Mouse (Mus musculus): Measurements from ENCODE around the gene Cfi. TPM values are rescaled to one million over a fixed set of nuclear protein-coding genes. Genes with fewer than 3 reads are reported as not detected.

Gene Cfi
- polyA plus RNA-seq, 2 experiments, result 90.4 to 153 TPM

GRCm38 (mm10) chr3:129831035-129831568 is 4.6 kb upstream of the Cfi start, which contains the start of gene Gar1:
TSS of gene Gar1 (minus strand) at chr3:129831396.
- peak within 1 kb of the TSS; percentile 62 for H3K9ac ChIP-seq (replicated peaks)
- H3K4me2 ChIP-seq (ENCODE audit: low read depth), result peak within 1 kb of the TSS; percentile 83
- H3K36me3 ChIP-seq (replicated peaks; ENCODE audit: control insufficient read depth, insufficient read depth, low read depth), result peaks cover 6% of the 10 kb centered on the region
- peak within 1 kb of the TSS; percentile 63 for H3K27ac ChIP-seq
- DNase-seq (ENCODE audit: low read depth in 3 of 3, low spot score in 3 of 3), result peak; percentile 94 to 95 (median 94)
- H3K27me3 ChIP-seq (ENCODE audit: control insufficient read depth, insufficient read depth, low read length), result no peaks in the 10 kb centered on the region
- no peak for TF ChIP-seq CTCF (IDR thresholded peaks at IDR 0.05; ENCODE audit: low read depth)
- 0 out of 2 replicates have a peak, but pooled peaks have one; percentile 31 for TF ChIP-seq EP300 (IDR thresholded peaks at IDR 0.05; ENCODE audit: low read depth)
- ATAC-seq (ENCODE audit: insufficient read depth), result peak; percentile 91
- WGBS (ENCODE audit: insufficient replicate concordance), result under 1% methylated on average over 60 of the region's 60 CpGs
- no peaks in the 10 kb centered on the region for H3K9me3 ChIP-seq (ENCODE audit: control insufficient read depth, low read length)
- H3K4me1 ChIP-seq (replicated peaks; ENCODE audit: control insufficient read depth in 2 of 2, insufficient read depth in 2 of 2, low read length in 1 of 2), result peaks cover 8 to 16% of the 10 kb centered on the region in 2 experiments
- peak within 1 kb of the TSS; percentile 78 to 86 for H3K4me3 ChIP-seq (ENCODE audit: insufficient read depth in 1 of 2, low read depth in 2 of 2, low read length in 2 of 2)

- TF ChIP-seq CTCF (IDR thresholded peaks at IDR 0.05; ENCODE audit: low read depth) (no peak), EP300 (IDR thresholded peaks at IDR 0.05; ENCODE audit: low read depth) (no peak)
- no peak overlapping the region for H3K27ac ChIP-seq
- H3K4me3 ChIP-seq (ENCODE audit: insufficient read depth in 1 of 2, low read depth in 2 of 2, low read length in 2 of 2), result no peak overlapping the region; a peak in 1 of 4 replicates
- 22% methylated on average over 11 of the region's 11 CpGs for WGBS (ENCODE audit: insufficient replicate concordance)
- peaks cover 0 to 7% of the 10 kb centered on the region in 2 experiments; a peak in 2 of 4 replicates for H3K4me1 ChIP-seq (replicated peaks; ENCODE audit: control insufficient read depth in 2 of 2, insufficient read depth in 2 of 2, low read length in 1 of 2)
- H3K9ac ChIP-seq (replicated peaks), result no peak overlapping the region
- ATAC-seq (ENCODE audit: insufficient read depth), result peak; percentile 25; the same call in 1 of the 2 replicates
- no peaks in the 10 kb centered on the region for H3K36me3 ChIP-seq (replicated peaks; ENCODE audit: control insufficient read depth, insufficient read depth, low read depth)
- peak overlapping the region; percentile 46 for H3K4me2 ChIP-seq (ENCODE audit: low read depth)
- no peaks in the 10 kb centered on the region for H3K27me3 ChIP-seq (ENCODE audit: control insufficient read depth, insufficient read depth, low read length)
- peak in 1 of 3 experiments; percentile 5 for DNase-seq (ENCODE audit: low read depth in 3 of 3, low spot score in 3 of 3)
- no peaks in the 10 kb centered on the region for H3K9me3 ChIP-seq (ENCODE audit: control insufficient read depth, low read length)
These were observed 490 bp downstream of the Cfi start for GRCm38 (mm10) chr3:129836051-129836697.

GRCm38 (mm10) chr3:129836965-129837364 is 1.3 kb downstream of the Cfi start:
- H3K4me3 ChIP-seq (ENCODE audit: insufficient read depth in 1 of 2, low read depth in 2 of 2, low read length in 2 of 2), result peak overlapping the region; percentile 21 to 27; a peak in 3 of 4 replicates
- H3K36me3 ChIP-seq (replicated peaks; ENCODE audit: control insufficient read depth, insufficient read depth, low read depth), result no peaks in the 10 kb centered on the region
- DNase-seq (ENCODE audit: low read depth in 3 of 3, low spot score in 3 of 3), result no peak
- TF ChIP-seq EP300 (IDR thresholded peaks at IDR 0.05; ENCODE audit: low read depth) (no peak), CTCF (IDR thresholded peaks at IDR 0.05; ENCODE audit: low read depth) (no peak)
- no peak for ATAC-seq (ENCODE audit: insufficient read depth)
- peaks cover 0 to 7% of the 10 kb centered on the region in 2 experiments; a peak in 2 of 4 replicates for H3K4me1 ChIP-seq (replicated peaks; ENCODE audit: control insufficient read depth in 2 of 2, insufficient read depth in 2 of 2, low read length in 1 of 2)
- WGBS (ENCODE audit: insufficient replicate concordance), result 54% methylated on average over 6 of the region's 6 CpGs
- H3K27me3 ChIP-seq (ENCODE audit: control insufficient read depth, insufficient read depth, low read length), result no peaks in the 10 kb centered on the region
- no peak overlapping the region for H3K9ac ChIP-seq (replicated peaks)
- H3K4me2 ChIP-seq (ENCODE audit: low read depth), result no peak overlapping the region
- H3K9me3 ChIP-seq (ENCODE audit: control insufficient read depth, low read length), result no peaks in the 10 kb centered on the region
- H3K27ac ChIP-seq, result no peak overlapping the region

GRCm38 (mm10) chr3:129838017-129838416 is 2.3 kb downstream of the Cfi start:
- no peak overlapping the region for H3K27ac ChIP-seq
- H3K27me3 ChIP-seq (ENCODE audit: control insufficient read depth, insufficient read depth, low read length), result no peaks in the 10 kb centered on the region
- no peak overlapping the region for H3K9ac ChIP-seq (replicated peaks)
- peak overlapping the region; percentile 25 for H3K4me2 ChIP-seq (ENCODE audit: low read depth)
- H3K4me3 ChIP-seq (ENCODE audit: insufficient read depth in 1 of 2, low read depth in 2 of 2, low read length in 2 of 2), result peak overlapping the region; percentile 14 to 27; a peak in 2 of 4 replicates
- TF ChIP-seq CTCF (IDR thresholded peaks at IDR 0.05; ENCODE audit: low read depth), result no peak
- DNase-seq (ENCODE audit: low read depth in 3 of 3, low spot score in 3 of 3), result no peak
- H3K36me3 ChIP-seq (replicated peaks; ENCODE audit: control insufficient read depth, insufficient read depth, low read depth), result no peaks in the 10 kb centered on the region
- H3K4me1 ChIP-seq (replicated peaks; ENCODE audit: control insufficient read depth in 2 of 2, insufficient read depth in 2 of 2, low read length in 1 of 2), result peaks cover 0 to 7% of the 10 kb centered on the region in 2 experiments; a peak in 2 of 4 replicates
- no peaks in the 10 kb centered on the region for H3K9me3 ChIP-seq (ENCODE audit: control insufficient read depth, low read length)
- WGBS (ENCODE audit: insufficient replicate concordance), result 52% methylated on average over 7 of the region's 7 CpGs
- ATAC-seq (ENCODE audit: insufficient read depth), result peak; percentile 44; the same call in 1 of the 2 replicates

GRCm38 (mm10) chr3:129845868-129846267 is 10.2 kb downstream of the Cfi start:
- TF ChIP-seq EP300 (IDR thresholded peaks at IDR 0.05; ENCODE audit: low read depth) (no peak), CTCF (IDR thresholded peaks at IDR 0.05; ENCODE audit: low read depth) (no peak)
- ATAC-seq (ENCODE audit: insufficient read depth), result no peak
- no peak overlapping the region for H3K9ac ChIP-seq (replicated peaks)
- DNase-seq (ENCODE audit: low read depth in 3 of 3, low spot score in 3 of 3), result no peak
- no peak overlapping the region for H3K27ac ChIP-seq
- H3K27me3 ChIP-seq (ENCODE audit: control insufficient read depth, insufficient read depth, low read length), result no peaks in the 10 kb centered on the region
- no peaks in the 10 kb centered on the region for H3K36me3 ChIP-seq (replicated peaks; ENCODE audit: control insufficient read depth, insufficient read depth, low read depth)
- no peak overlapping the region for H3K4me3 ChIP-seq (ENCODE audit: insufficient read depth in 1 of 2, low read depth in 2 of 2, low read length in 2 of 2)
- 41% methylated on average over 2 of the region's 2 CpGs for WGBS (ENCODE audit: insufficient replicate concordance)
- H3K4me2 ChIP-seq (ENCODE audit: low read depth), result no peak overlapping the region
- no peaks in the 10 kb centered on the region for H3K9me3 ChIP-seq (ENCODE audit: control insufficient read depth, low read length)
- no peaks in the 10 kb centered on the region for H3K4me1 ChIP-seq (replicated peaks; ENCODE audit: control insufficient read depth in 2 of 2, insufficient read depth in 2 of 2, low read length in 1 of 2)

All from liver, embryonic 14.5 days (tissue).